Mouse (Mus musculus): Measurements from ENCODE around the gene Myo18b.

DNA sequence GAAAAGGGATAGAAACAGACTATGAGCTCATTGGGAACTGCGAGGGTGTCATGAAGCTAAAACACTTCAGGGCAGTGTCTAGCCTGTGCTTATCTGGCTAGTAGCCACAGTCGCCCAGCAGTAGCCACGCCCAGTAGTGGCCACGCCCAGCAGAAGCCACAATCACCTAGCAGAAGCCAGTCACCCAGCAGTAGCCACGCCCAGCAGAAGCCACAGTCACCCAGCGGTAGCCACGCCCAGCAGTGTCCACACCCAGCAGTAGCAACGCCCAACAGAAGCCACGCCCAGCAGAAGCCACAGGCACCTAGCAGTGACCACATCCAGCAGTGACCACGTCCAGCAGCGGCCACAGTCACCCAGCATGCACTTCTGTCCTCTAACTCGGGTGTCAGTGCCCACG lies 255.5 kb downstream of the Myo18b start:
- TF ChIP-seq POLR2A (IDR thresholded peaks at IDR 0.05; ENCODE audit: low read depth, low read length) (no peak), CTCF (IDR thresholded peaks at IDR 0.05; ENCODE audit: extremely low read depth, insufficient read depth, insufficient read length, insufficient replicate concordance) (no peak)

All from spleen, adult 2 months (tissue).